Mouse (Mus musculus) mesoderm, embryonic 11.5 days (tissue): ENCODE measurements around the gene Olfr1153.

Source experiments
- DNase-seq: peaks from one replicate; pipeline ENCODE4 v3.0.0-alpha.2; 2012; ENCODE audit warnings: low read depth, low spot score

Olfr1153 gene

DNA sequence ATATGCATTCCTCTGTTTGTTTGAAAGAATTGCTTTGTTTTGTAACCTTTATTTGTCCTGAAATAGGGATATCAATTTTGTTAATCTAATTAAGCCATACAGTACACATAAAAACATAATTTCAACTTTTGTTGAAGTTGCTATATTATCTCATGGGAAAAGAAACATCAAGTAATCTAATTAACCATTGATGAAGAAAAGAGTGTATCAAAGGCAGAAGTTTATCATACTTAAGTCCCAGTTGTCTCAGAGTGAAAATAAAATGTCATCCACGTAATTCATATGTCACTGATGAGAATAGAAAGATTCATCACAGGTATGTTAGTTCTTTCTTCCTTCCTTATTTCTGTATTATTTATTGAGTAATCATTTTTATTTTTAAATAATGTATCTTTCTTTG is at the start of gene Olfr1153:
Gene Olfr1153, plus strand, starts transcription at position 301 of the 400 bp plus-strand sequence.
- DNase-seq: no peak

GRCm38 (mm10) chr2:87855562-87855961 is 39.2 kb upstream of the Olfr1153 start, which contains the start of gene Olfr1151:
Gene Olfr1151 (plus strand): TSS chr2:87855862.
- no peak for DNase-seq

DNA sequence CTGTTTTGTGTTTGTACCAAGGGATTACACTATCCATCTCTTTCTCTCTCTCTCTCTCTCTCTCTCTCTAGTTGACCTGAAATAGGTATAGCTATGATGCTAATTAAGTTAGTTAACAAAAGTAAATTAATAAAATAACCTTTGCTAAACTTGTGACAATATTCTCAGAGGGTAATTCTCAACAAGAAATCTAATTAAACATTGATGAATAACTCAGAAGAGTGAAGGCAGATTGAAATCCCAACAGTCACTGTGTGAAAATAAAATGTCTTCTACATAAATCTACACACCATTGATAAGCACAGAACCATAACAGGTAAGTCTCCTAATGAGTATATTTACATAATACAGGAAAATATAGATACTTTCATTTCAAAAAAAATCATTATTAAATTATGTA is 28.6 kb upstream of the Olfr1153 start, which contains the start of gene Olfr1152:
Gene Olfr1152, plus strand, starts transcription at position 301 of the 400 bp plus-strand sequence.
- DNase-seq: no peak

- DNase-seq: no peak
Observed at GRCm38 (mm10) chr2:87905066-87905465, 10.3 kb downstream of the Olfr1153 start, which contains the start of gene Olfr1154. Gene Olfr1154 (minus strand): TSS chr2:87905166.

DNA sequence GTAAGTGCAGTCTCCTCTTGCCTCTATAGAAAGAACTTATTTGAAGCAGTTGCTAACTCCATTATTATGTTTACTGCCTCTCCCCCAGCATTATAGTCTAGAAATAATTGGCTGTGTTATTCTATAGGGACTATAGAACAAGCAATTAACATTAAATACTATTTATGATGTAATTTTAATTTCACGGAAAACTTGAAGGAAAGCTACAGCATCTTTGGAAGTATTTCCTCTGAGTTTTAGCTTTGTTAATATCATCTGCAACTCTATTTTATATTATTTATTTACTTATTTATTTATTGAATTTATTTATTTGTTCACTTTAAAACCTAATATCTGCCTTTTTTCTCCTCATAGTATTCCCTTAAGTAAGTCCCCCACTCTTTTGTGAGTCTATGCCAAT is 50.3 kb downstream of the Olfr1153 start, which contains the start of gene Olfr1155:
Gene Olfr1155, minus strand, starts transcription at position 101 of the 400 bp plus-strand sequence.
- DNase-seq: no peak
